Mouse (Mus musculus): ENCODE data around the gene Gm45234. TPM values are rescaled to one million over a fixed set of nuclear protein-coding genes. Genes with fewer than 3 reads are reported as not detected.
"Not testable (repeated sequence)": the region's sequence is repeated elsewhere in the genome, so short reads cannot be mapped to it uniquely, and the experiment has no call there.

The Gm45234 gene
- not detected for total RNA-seq (2021)
- long read RNA-seq, experiment 1, result 0 reads
- long read RNA-seq, experiment 2, result 0 reads

- DNase-seq, result peak; percentile 80
- intact Hi-C loops (cut with DNase I; ENCODE audit: low total_unique reads), result no loop called here
These were observed at the start of gene Gm45234, which contains the start of gene Atn1 for GRCm38 (mm10) chr6:124755831-124756595. TSS of gene Gm45234 (minus strand) at chr6:124756021. TSS of gene Atn1 (minus strand) at chr6:124756524.

GRCm38 (mm10) chr6:124804341-124804740 lies 48.5 kb upstream of the Gm45234 start:
- intact Hi-C loops (cut with DNase I; ENCODE audit: low total_unique reads), result no loop called here

GRCm38 (mm10) chr6:124803691-124804090 lies 47.9 kb upstream of the Gm45234 start:
- DNase-seq; intact Hi-C loops (cut with DNase I; ENCODE audit: low total_unique reads): not testable (repeated sequence)

More at GRCm38 (mm10) chr6:124804341-124804740, 48.5 kb upstream of the Gm45234 start:
- DNase-seq, result no peak

- intact Hi-C loops (cut with DNase I; ENCODE audit: low total_unique reads), result no loop called here
- DNase-seq, result no peak
These were observed 47.2 kb upstream of the Gm45234 start for GRCm38 (mm10) chr6:124803061-124803460.

- DNase-seq; intact Hi-C loops (cut with DNase I; ENCODE audit: low total_unique reads): not testable (repeated sequence)
These were observed 46.6 kb upstream of the Gm45234 start for GRCm38 (mm10) chr6:124802400-124802799.

- intact Hi-C loops (cut with DNase I; ENCODE audit: low total_unique reads), result no loop called here
These were observed 40.4 kb upstream of the Gm45234 start for GRCm38 (mm10) chr6:124796200-124796599.

GRCm38 (mm10) chr6:124795781-124796180 lies 40.0 kb upstream of the Gm45234 start:
- intact Hi-C loops (cut with DNase I; ENCODE audit: low total_unique reads), result no loop called here

More at GRCm38 (mm10) chr6:124796200-124796599, 40.4 kb upstream of the Gm45234 start:
- no peak for DNase-seq

GRCm38 (mm10) chr6:124791911-124792310 lies 36.1 kb upstream of the Gm45234 start:
- intact Hi-C loops (cut with DNase I; ENCODE audit: low total_unique reads), result no loop called here
- no peak for DNase-seq

More at GRCm38 (mm10) chr6:124795781-124796180, 40.0 kb upstream of the Gm45234 start:
- DNase-seq, result no peak

- no peak for DNase-seq
- intact Hi-C loops (cut with DNase I; ENCODE audit: low total_unique reads), result no loop called here
These were observed 34.3 kb upstream of the Gm45234 start for GRCm38 (mm10) chr6:124790121-124790520.

GRCm38 (mm10) chr6:124789519-124789918 lies 33.7 kb upstream of the Gm45234 start:
- intact Hi-C loops (cut with DNase I; ENCODE audit: low total_unique reads), result no loop called here

GRCm38 (mm10) chr6:124787722-124788121 lies 31.9 kb upstream of the Gm45234 start:
- no peak for DNase-seq
- intact Hi-C loops (cut with DNase I; ENCODE audit: low total_unique reads), result no loop called here

More at GRCm38 (mm10) chr6:124789519-124789918, 33.7 kb upstream of the Gm45234 start:
- no peak for DNase-seq

GRCm38 (mm10) chr6:124786756-124787420 lies 31.1 kb upstream of the Gm45234 start:
- no peak for DNase-seq
- intact Hi-C loops (cut with DNase I; ENCODE audit: low total_unique reads), result no loop called here

- intact Hi-C loops (cut with DNase I; ENCODE audit: low total_unique reads), result no loop called here
- DNase-seq, result peak; percentile 38
These were observed 26.6 kb upstream of the Gm45234 start for GRCm38 (mm10) chr6:124782436-124782835.

GRCm38 (mm10) chr6:124780917-124781316 lies 25.1 kb upstream of the Gm45234 start:
- no peak for DNase-seq
- intact Hi-C loops (cut with DNase I; ENCODE audit: low total_unique reads), result no loop called here

- intact Hi-C loops (cut with DNase I; ENCODE audit: low total_unique reads), result no loop called here
- DNase-seq, result no peak
These were observed 24.2 kb upstream of the Gm45234 start for GRCm38 (mm10) chr6:124779984-124780416.

GRCm38 (mm10) chr6:124779222-124779983 lies 23.6 kb upstream of the Gm45234 start, which contains the start of gene Lrrc23:
TSS of gene Lrrc23 (minus strand) at chr6:124779727.
- no peak for DNase-seq
- intact Hi-C loops (cut with DNase I; ENCODE audit: low total_unique reads), result no loop called here

- intact Hi-C loops (cut with DNase I; ENCODE audit: low total_unique reads), result no loop called here
- DNase-seq, result no peak
These were observed 14.7 kb upstream of the Gm45234 start for GRCm38 (mm10) chr6:124770511-124770910.

GRCm38 (mm10) chr6:124770013-124770412 lies 14.2 kb upstream of the Gm45234 start:
- intact Hi-C loops (cut with DNase I; ENCODE audit: low total_unique reads), result no loop called here
- DNase-seq, result no peak

GRCm38 (mm10) chr6:124769101-124769765 lies 13.4 kb upstream of the Gm45234 start, which contains the start of gene Eno2:
TSS of gene Eno2 (minus strand) at chr6:124769673.
- peak; percentile 63 for DNase-seq
- intact Hi-C loops (cut with DNase I; ENCODE audit: low total_unique reads), result loop anchor here (10.0 kb wide), 1 partner anchor 194 kb away; the partner anchor contains the start of gene C1rb
